Mouse (Mus musculus) bone marrow macrophage, adult 2 months (primary cell): ENCODE results near the gene Cep104.

ENCODE experiments used
- CTCF ChIP-seq: IDR thresholded peaks from 2 replicates; pipeline ENCODE4 v1.5.1; 2012; ENCODE audit warnings: low read depth, mild to moderate bottlenecking, low read length, moderate library complexity
- POLR2A ChIP-seq: IDR thresholded peaks from 2 replicates; pipeline ENCODE4 v1.6.1; 2012; ENCODE audit warnings: mild to moderate bottlenecking, low read depth, low read length, borderline replicate concordance

DNA sequence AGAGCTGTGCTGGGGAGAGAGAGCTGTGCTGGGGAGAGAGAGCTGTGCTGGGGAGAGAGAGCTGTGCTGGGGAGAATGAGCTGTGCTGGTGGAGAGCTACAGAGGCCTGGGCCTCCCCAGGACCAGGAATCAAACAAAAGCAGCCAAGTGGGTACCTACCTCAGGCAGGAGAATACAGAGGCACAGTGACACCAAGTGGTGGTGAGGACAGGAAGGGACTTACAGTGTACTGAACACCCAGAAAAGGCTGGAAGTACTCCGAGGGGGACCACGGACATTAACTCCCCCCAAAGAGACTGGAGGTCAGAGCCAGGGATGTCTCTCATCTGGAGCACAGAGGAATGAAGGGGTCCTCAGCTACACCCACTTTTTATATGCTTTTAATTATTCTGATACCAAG is 6.9 kb upstream of the Cep104 start:
- no peak for TF ChIP-seq CTCF
- TF ChIP-seq POLR2A, result no peak
